Mouse (Mus musculus) bone marrow, adult 2 months (tissue): ENCODE measurements around the gene Pappa2.

Experiments
- CTCF ChIP-seq: fragments of 200-500 bp; IDR thresholded peaks from 2 replicates; pipeline ENCODE4 v1.5.1; 2011; ENCODE audit warnings: low read length, control low read depth; ENCODE audit not compliant: control insufficient read depth, insufficient read depth
- POLR2A ChIP-seq: fragments of 200-500 bp; IDR thresholded peaks from 2 replicates; pipeline ENCODE4 v1.6.1; 2011; ENCODE audit warnings: low read depth, mild to moderate bottlenecking, control low read depth, low read length, borderline replicate concordance; ENCODE audit not compliant: control insufficient read depth

- TF ChIP-seq POLR2A (no peak), CTCF (no peak)
Measured at GRCm38 (mm10) chr1:158819676-158820075, 160.6 kb downstream of the Pappa2 start.
